Mouse (Mus musculus) layer of hippocampus, postnatal 36 days (tissue): ENCODE results near the gene Jmjd1c. TPM values are rescaled to one million over a fixed set of nuclear protein-coding genes. Genes with fewer than 3 reads are reported as not detected.

Source experiments
- DNase-seq, 2 experiments: peaks; one replicate each; pipeline ENCODE4 v3.0.0; 2022
- total RNA-seq, 2 experiments: library from RNA; stranded (reverse); gene quantifications; 2 replicates each; pipeline ENCODE4 v1.2.3; 2021

The Jmjd1c gene
- total RNA-seq, 2 experiments from 2014 or later = 103 to 110 TPM

- DNase-seq = no peak
Measured at GRCm38 (mm10) chr10:67193003-67193652, 97.2 kb downstream of the Jmjd1c start.

- DNase-seq = no peak
Measured at GRCm38 (mm10) chr10:67194046-67194445, 98.1 kb downstream of the Jmjd1c start.

GRCm38 (mm10) chr10:67195671-67196070 is 99.7 kb downstream of the Jmjd1c start:
- no peak for DNase-seq

GRCm38 (mm10) chr10:67197186-67197585 is 101.3 kb downstream of the Jmjd1c start:
- no peak for DNase-seq

- DNase-seq = no peak
Measured at GRCm38 (mm10) chr10:67197829-67198228, 101.9 kb downstream of the Jmjd1c start.

GRCm38 (mm10) chr10:67201769-67202168 is 105.8 kb downstream of the Jmjd1c start:
- no peak for DNase-seq

- no peak for DNase-seq
Measured at GRCm38 (mm10) chr10:67202470-67202869, 106.5 kb downstream of the Jmjd1c start.

GRCm38 (mm10) chr10:67204652-67205407 is 108.9 kb downstream of the Jmjd1c start:
- no peak for DNase-seq

GRCm38 (mm10) chr10:67207931-67208330 is 112.0 kb downstream of the Jmjd1c start:
- no peak for DNase-seq

- DNase-seq = no peak
Measured at GRCm38 (mm10) chr10:67209916-67210675, 114.2 kb downstream of the Jmjd1c start.

- DNase-seq = no peak
Measured at GRCm38 (mm10) chr10:67212031-67212430, 116.1 kb downstream of the Jmjd1c start.

GRCm38 (mm10) chr10:67213720-67214119 is 117.8 kb downstream of the Jmjd1c start:
- no peak for DNase-seq

- DNase-seq = no peak
Measured at GRCm38 (mm10) chr10:67215133-67215532, 119.2 kb downstream of the Jmjd1c start.

GRCm38 (mm10) chr10:67216872-67217271 is 120.9 kb downstream of the Jmjd1c start:
- no peak for DNase-seq

- no peak for DNase-seq
Measured at GRCm38 (mm10) chr10:67218873-67219565, 123.1 kb downstream of the Jmjd1c start.

- DNase-seq = no peak
Measured at GRCm38 (mm10) chr10:67220251-67220650, 124.3 kb downstream of the Jmjd1c start.

- no peak for DNase-seq
Measured at GRCm38 (mm10) chr10:67221284-67221683, 125.4 kb downstream of the Jmjd1c start.

GRCm38 (mm10) chr10:67223942-67224341 is 128.0 kb downstream of the Jmjd1c start:
- DNase-seq = no peak

- no peak for DNase-seq
Measured at GRCm38 (mm10) chr10:67225528-67225927, 129.6 kb downstream of the Jmjd1c start.

GRCm38 (mm10) chr10:67226109-67226508 is 130.2 kb downstream of the Jmjd1c start:
- peak; percentile 52 to 63 for DNase-seq

GRCm38 (mm10) chr10:67226543-67226942 is 130.6 kb downstream of the Jmjd1c start:
- DNase-seq = no peak

- no peak for DNase-seq
Measured at GRCm38 (mm10) chr10:67230439-67230838, 134.5 kb downstream of the Jmjd1c start.

GRCm38 (mm10) chr10:67247145-67247544 is 151.2 kb downstream of the Jmjd1c start:
- no peak for DNase-seq
